9 mouse cellular contexts compared by ENCODE assay signal in genomic region chr17:23644613-23645495, GRCm38 (mm10). TPM values are rescaled to one million over a fixed set of nuclear protein-coding genes. Genes with fewer than 3 reads are reported as not detected.
DNase-seq lines count a peak whose midpoint lies in the region; ATAC-seq and TF ChIP-seq lines count a peak whose summit lies in the region.
"Had no signal": no experiment of that assay in that cellular context is flagged by ENCODE, and none has a peak within 500 bp of the region (broad histone marks: within the 10 kb centered on the region; RNA-seq: fewer than 3 reads in every experiment).

Gene Mmp25, minus strand, starts transcription at chr17:23645277.

- ATAC-seq in hematopoietic stem cell, adult 5-6 weeks (replicated peaks in 1 of 2; ENCODE audit: insufficient read depth in 1 of 2, low FRiP score in 2 of 2, low TSS enrichment in 1 of 2, low read depth in 1 of 2, poor library complexity in 2 of 2, severe bottlenecking in 2 of 2): peak; percentile 63 to 67
- no peak for ATAC-seq in liver, postnatal 0 days
- peak; percentile 36; the same call in 1 of the 2 replicates for ATAC-seq in stomach, postnatal 0 days (ENCODE audit: low FRiP score, low TSS enrichment)

- TF ChIP-seq EP300 in liver, postnatal 0 days (IDR thresholded peaks at IDR 0.05; ENCODE audit: low read depth): no peak
- TF ChIP-seq EP300 in stomach, postnatal 0 days (optimal IDR thresholded peaks at IDR 0.05): no peak

- H3K4me2 ChIP-seq in liver, postnatal 0 days (ENCODE audit: low read depth, low read length): peak within 1 kb of the TSS; percentile 71
- H3K4me2 ChIP-seq in stomach, postnatal 0 days (replicated peaks; ENCODE audit: low read depth): peak within 1 kb of the TSS; percentile 76

- TF ChIP-seq CTCF in bone marrow macrophage, adult 2 months (IDR thresholded peaks at IDR 0.05; ENCODE audit: low read depth, low read length): no peak
- TF ChIP-seq CTCF in liver, postnatal 0 days (IDR thresholded peaks at IDR 0.05; ENCODE audit: low read depth): no peak
- TF ChIP-seq CTCF in stomach, postnatal 0 days (IDR thresholded peaks at IDR 0.05; ENCODE audit: low read depth): no peak

- under 1% methylated on average over 58 of the region's 58 CpGs for WGBS in heart, embryonic 10.5 days
- WGBS in liver, postnatal 0 days (ENCODE audit: insufficient replicate concordance): 2% methylated on average over 58 of the region's 58 CpGs
- WGBS in stomach, postnatal 0 days: under 1% methylated on average over 57 of the region's 58 CpGs

- peak within 1 kb of the TSS; percentile 55 for H3K9ac ChIP-seq in liver, postnatal 0 days (replicated peaks)
- H3K9ac ChIP-seq in stomach, postnatal 0 days (ENCODE audit: low read length): peak within 1 kb of the TSS; percentile 55

- H3K4me1 ChIP-seq in heart, embryonic 10.5 days: peaks cover 6% of the 10 kb centered on the region
- H3K4me1 ChIP-seq in bone marrow macrophage, adult 2 months (ENCODE audit: control insufficient read depth, insufficient read depth, low read length): no peaks in the 10 kb centered on the region
- H3K4me1 ChIP-seq in liver, postnatal 0 days (ENCODE audit: insufficient read depth): no peaks in the 10 kb centered on the region; the same call in 1 of the 2 replicates
- H3K4me1 ChIP-seq in stomach, postnatal 0 days (replicated peaks; ENCODE audit: control insufficient read depth, insufficient read depth): peaks cover 4% of the 10 kb centered on the region; the same call in 1 of the 2 replicates

- peak within 1 kb of the TSS; percentile 37; the same call in 1 of the 2 replicates for H3K27ac ChIP-seq in heart, embryonic 10.5 days
- no peak within 1 kb of the TSS for H3K27ac ChIP-seq in bone marrow macrophage, adult 2 months (ENCODE audit: insufficient read depth, low read depth, low read length)
- no peak within 1 kb of the TSS for H3K27ac ChIP-seq in liver, postnatal 0 days (ENCODE audit: low read depth)
- H3K27ac ChIP-seq in stomach, postnatal 0 days (replicated peaks): no peak within 1 kb of the TSS

- no peak for DNase-seq in heart, embryonic 10.5 days (ENCODE audit: low spot score)
- no peak for DNase-seq in heart, adult 18-20 months
- no peak for DNase-seq in liver, postnatal 0 days
- no peak for DNase-seq in stomach, postnatal 0 days (ENCODE audit: low spot score)
- DNase-seq in frontal cortex, postnatal 36 days (ENCODE audit: low spot score in 2 of 2): no peak
- DNase-seq in frontal cortex, postnatal 14 days (ENCODE audit: low spot score in 2 of 2): no peak

- H3K36me3 ChIP-seq in heart, embryonic 10.5 days: no peaks in the 10 kb centered on the region
- no peaks in the 10 kb centered on the region for H3K36me3 ChIP-seq in liver, postnatal 0 days (replicated peaks; ENCODE audit: insufficient read depth, low read length)
- no peaks in the 10 kb centered on the region for H3K36me3 ChIP-seq in stomach, postnatal 0 days (ENCODE audit: control insufficient read depth, insufficient read depth, low read length)
- H3K36me3 ChIP-seq: G1E had no signal

- peaks cover 36% of the 10 kb centered on the region for H3K27me3 ChIP-seq in heart, embryonic 10.5 days (ENCODE audit: insufficient read depth, poor library complexity, severe bottlenecking)
- peaks cover 24% of the 10 kb centered on the region for H3K27me3 ChIP-seq in liver, postnatal 0 days (ENCODE audit: insufficient read depth, low read length)
- H3K27me3 ChIP-seq in stomach, postnatal 0 days (ENCODE audit: control insufficient read depth, insufficient read depth, low read length): no peaks in the 10 kb centered on the region

- TF ChIP-seq POLR2A in bone marrow macrophage, adult 2 months (IDR thresholded peaks at IDR 0.05; ENCODE audit: borderline replicate concordance, low read depth, low read length): no peak

- H3K9me3 ChIP-seq in heart, embryonic 10.5 days: no peaks in the 10 kb centered on the region
- no peaks in the 10 kb centered on the region for H3K9me3 ChIP-seq in liver, postnatal 0 days (ENCODE audit: low read length)
- no peaks in the 10 kb centered on the region for H3K9me3 ChIP-seq in stomach, postnatal 0 days (ENCODE audit: control insufficient read depth, low read length)
- H3K9me3 ChIP-seq: G1E had no signal

- peak within 1 kb of the TSS; percentile 63 for H3K4me3 ChIP-seq in heart, embryonic 10.5 days
- H3K4me3 ChIP-seq in bone marrow macrophage, adult 2 months (ENCODE audit: insufficient read depth, low read length): peak within 1 kb of the TSS; percentile 60
- peak within 1 kb of the TSS; percentile 47 for H3K4me3 ChIP-seq in liver, postnatal 0 days (ENCODE audit: low read depth, low read length)
- H3K4me3 ChIP-seq in stomach, postnatal 0 days (ENCODE audit: low read depth, low read length): peak within 1 kb of the TSS; percentile 48

RNA-seq across cellular contexts. Expression of gene Mmp25, which starts in this region (rescaled TPM):
- polyA plus RNA-seq in heart, embryonic 10.5 days (2016; fragmentation: Nextera tagmentation; extraction: Ambion mirVana): 0.39 and 0.43 TPM in 2 replicates
- under 1 TPM in 1 of 2 experiments, not detected in 1; 0.13 TPM for total RNA-seq in heart, adult 18-20 months (2021)
- polyA plus RNA-seq in bone marrow macrophage, adult 2 months (2012; ENCODE audit: insufficient read depth, insufficient read length, missing spikeins): 0.38 and 0.41 TPM in 2 replicates
- total RNA-seq in hematopoietic stem cell, adult 5-6 weeks (2017): 2.7 and 5.2 TPM in 2 replicates
- polyA plus RNA-seq in liver, postnatal 0 days (2015; fragmentation: Nextera tagmentation; extraction: Ambion mirVana): 0.49 and 0.67 TPM in 2 replicates
- 0.12 and 0.18 TPM in 2 replicates for polyA plus RNA-seq in stomach, postnatal 0 days (2015; fragmentation: Nextera tagmentation; extraction: Ambion mirVana)
- polyA plus RNA-seq: G1E had no signal

Comparison
In these comparisons a context has a peak if more than half of its experiments do, and no peak if none do; other contexts are left out.
1. Peak in ATAC-seq, H3K4me3 ChIP-seq, H3K9ac ChIP-seq and H3K4me2 ChIP-seq in stomach, postnatal 0 days; RNA of the gene not detected or under 1 TPM.